Mouse (Mus musculus) right cerebral cortex, postnatal 25 days (tissue): Measurements from ENCODE around the gene Bud13.

Experiments used
- DNase-seq: peaks from one replicate; pipeline ENCODE4 v3.0.0; 2022

Bud13 gene

DNA sequence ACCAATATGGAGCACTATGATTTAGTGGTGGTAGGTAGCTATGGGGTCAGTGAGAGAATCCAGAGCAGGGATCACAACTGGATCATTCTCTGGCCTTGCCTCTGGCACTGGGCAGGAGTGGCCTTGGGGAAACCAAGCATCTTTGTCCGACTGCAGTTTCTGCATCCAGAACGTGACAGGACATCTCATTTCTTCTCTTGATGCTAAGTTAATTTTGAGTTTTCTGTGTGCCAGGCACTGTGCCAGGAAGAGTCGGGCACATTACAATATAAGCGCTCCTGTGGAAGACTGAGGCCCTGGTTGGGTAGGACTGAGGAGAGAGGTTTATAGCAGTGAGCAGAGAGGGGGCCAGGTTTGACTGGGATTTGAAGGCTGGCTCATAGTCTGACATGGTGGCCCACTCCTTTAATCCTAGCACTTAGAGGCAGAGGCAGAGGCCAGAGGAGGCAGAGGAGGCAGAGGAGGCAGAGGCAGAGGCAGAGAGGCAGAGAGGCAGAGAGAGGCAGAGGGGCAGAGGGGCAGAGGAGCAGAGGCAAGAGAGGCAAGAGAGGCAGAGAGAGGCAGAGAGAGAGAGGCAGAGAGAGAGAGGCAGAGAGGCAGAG is 56.3 kb downstream of the Bud13 start:
- no peak for DNase-seq

DNA sequence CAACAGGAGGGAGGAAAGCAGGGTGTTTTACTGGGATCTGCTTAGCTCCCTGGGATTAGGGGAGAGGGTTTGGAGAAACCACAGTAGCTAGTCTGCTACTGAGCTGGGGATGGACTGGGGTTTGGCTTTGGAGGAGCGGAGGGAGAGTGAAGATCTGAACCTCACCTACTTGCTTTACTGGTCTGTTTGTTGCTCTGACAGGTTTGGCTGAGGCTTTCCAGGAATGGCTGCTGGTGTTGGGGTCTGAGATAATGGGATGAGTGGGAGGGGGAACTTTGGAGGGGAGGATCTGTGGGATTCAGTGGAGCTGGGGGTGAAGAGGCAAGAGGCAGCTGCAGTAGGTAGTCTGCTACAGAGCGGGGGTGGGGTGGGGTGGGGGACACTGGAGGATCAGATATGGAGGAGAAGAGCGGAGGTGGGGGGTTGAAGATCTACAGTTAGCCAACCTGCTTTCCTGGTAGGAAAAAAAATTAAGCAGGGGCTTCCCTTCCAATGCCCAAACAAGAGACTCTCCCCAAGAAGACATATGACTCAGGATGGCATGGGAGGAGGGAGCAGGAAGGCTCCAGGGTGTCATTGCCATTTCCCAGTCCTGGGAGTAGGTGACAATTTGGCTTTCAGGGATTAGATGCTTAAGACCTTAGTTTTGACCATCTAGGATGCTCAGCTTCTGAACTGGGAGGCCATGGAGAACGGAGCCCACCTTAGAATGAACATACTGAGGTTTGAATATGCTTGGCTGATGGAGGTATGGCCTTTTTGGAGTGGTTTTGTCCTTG is 63.3 kb downstream of the Bud13 start:
- no peak for DNase-seq
